Mouse (Mus musculus) hindbrain, embryonic 14.5 days (tissue): ENCODE measurements around the gene Pole4. TPM values are rescaled to one million over a fixed set of nuclear protein-coding genes. Genes with fewer than 3 reads are reported as not detected.

Source experiments
- polyA plus RNA-seq: library from polyadenylated mRNA; unstranded; fragments of >200 nt; fragmentation: Nextera tagmentation; extraction: Ambion mirVana; gene quantifications from 2 replicates; pipeline ENCODE4 v1.2.1, GENCODE M21; 2014

The Pole4 gene
- polyA plus RNA-seq, 1 experiment from 2014 or later: 157 TPM

Other genes starting within 250 kb of the Pole4 start
- 2.4 and 3.4 TPM in 2 replicates for gene Hk2, start 69.1 kb upstream of the Pole4 start, polyA plus RNA-seq
- 14.0 and 14.4 TPM in 2 replicates for gene Sema4f, start 234.4 kb upstream of the Pole4 start, polyA plus RNA-seq
- 0.16 TPM in 1 of 2 replicates, not detected in the other for gene M1ap, start 241.5 kb upstream of the Pole4 start, polyA plus RNA-seq